Mouse (Mus musculus) midbrain, embryonic 12.5 days (tissue): Measurements from ENCODE around the gene Stap2. TPM values are rescaled to one million over a fixed set of nuclear protein-coding genes. Genes with fewer than 3 reads are reported as not detected.

Experiments used
- ATAC-seq: fragments of 200-750 bp; cut with Nextera tagmentation; 2 replicates; pipeline ENCODE4 v1.8.0; 2017; ENCODE audit warnings: low read depth, moderate TSS enrichment, moderate library complexity; ENCODE audit not compliant: low FRiP score
- H3K27ac ChIP-seq: fragments of 300-500 bp; sonication (generic); replicated peaks from 2 replicates; pipeline ENCODE4 v1.5.1; 2016; ENCODE audit warnings: mild to moderate bottlenecking
- H3K27me3 ChIP-seq: fragments of 300-500 bp; sonication (generic); 2 replicates; pipeline ENCODE4 v1.6.1; 2016; ENCODE audit warnings: mild to moderate bottlenecking
- H3K36me3 ChIP-seq: fragments of 300-500 bp; sonication (generic); 2 replicates; pipeline ENCODE4 v1.6.1; 2016
- H3K4me1 ChIP-seq: fragments of 300-500 bp; sonication (generic); 2 replicates; pipeline ENCODE4 v1.6.1; 2016
- H3K4me2 ChIP-seq: fragments of 300-500 bp; sonication (generic); replicated peaks from 2 replicates; pipeline ENCODE4 v1.6.1; 2016; ENCODE audit warnings: mild to moderate bottlenecking, moderate library complexity
- H3K4me3 ChIP-seq: fragments of 300-500 bp; sonication (generic); 2 replicates; pipeline ENCODE4 v1.5.1; 2016; ENCODE audit warnings: mild to moderate bottlenecking
- H3K9ac ChIP-seq: fragments of 300-500 bp; sonication (generic); replicated peaks from 2 replicates; pipeline ENCODE4 v1.6.1; 2016; ENCODE audit warnings: mild to moderate bottlenecking, moderate library complexity
- H3K9me3 ChIP-seq: fragments of 300-500 bp; sonication (generic); 2 replicates; pipeline ENCODE4 v1.6.1; 2016; ENCODE audit warnings: mild to moderate bottlenecking
- WGBS: fragments of 180-500 bp; shearing (Covaris S2); methylation state at CpG from one replicate; pipeline ENCODE4 v1.1.7; 2016; 5-methylcytosine and 5-hydroxymethylcytosine counted together
- polyA plus RNA-seq: library from polyadenylated mRNA; unstranded; fragments of >200 nt; fragmentation: Nextera tagmentation; extraction: Ambion mirVana; gene quantifications from 2 replicates; pipeline ENCODE4 v1.2.1, GENCODE M21; 2016

Gene Stap2
- polyA plus RNA-seq, 1 experiment from 2014 or later = 4.7 TPM

DNA sequence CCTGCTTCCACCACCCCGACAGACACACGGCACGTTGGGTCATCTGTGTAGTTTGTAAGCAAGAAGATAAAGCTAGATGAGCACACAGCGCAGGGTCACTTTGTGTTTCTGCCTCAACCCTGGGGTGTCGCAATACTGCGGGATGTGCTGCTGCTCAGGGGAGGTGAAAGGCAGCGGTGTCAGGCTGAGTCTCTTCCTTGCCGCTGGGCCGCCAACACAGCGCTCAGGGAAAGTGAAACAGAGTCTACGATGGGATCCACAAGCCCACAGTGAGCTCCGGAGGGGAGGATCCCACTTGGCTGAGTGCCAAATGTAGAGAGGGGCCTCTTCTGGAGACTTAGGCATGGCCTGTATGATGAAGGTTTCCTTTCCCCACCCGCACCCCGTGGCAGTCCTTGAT lies 42.2 kb downstream of the Stap2 start:
- H3K9me3 ChIP-seq = no peaks in the 10 kb centered on the region
- H3K27ac ChIP-seq = no peak overlapping the region
- no peak for ATAC-seq
- peaks cover 16% of the 10 kb centered on the region for H3K4me1 ChIP-seq
- H3K4me3 ChIP-seq = no peak overlapping the region
- H3K9ac ChIP-seq = no peak overlapping the region
- no peak overlapping the region for H3K4me2 ChIP-seq
- peaks cover 58% of the 10 kb centered on the region for H3K36me3 ChIP-seq
- 87% methylated on average over 14 of the region's 14 CpGs for WGBS
- H3K27me3 ChIP-seq = no peaks in the 10 kb centered on the region

DNA sequence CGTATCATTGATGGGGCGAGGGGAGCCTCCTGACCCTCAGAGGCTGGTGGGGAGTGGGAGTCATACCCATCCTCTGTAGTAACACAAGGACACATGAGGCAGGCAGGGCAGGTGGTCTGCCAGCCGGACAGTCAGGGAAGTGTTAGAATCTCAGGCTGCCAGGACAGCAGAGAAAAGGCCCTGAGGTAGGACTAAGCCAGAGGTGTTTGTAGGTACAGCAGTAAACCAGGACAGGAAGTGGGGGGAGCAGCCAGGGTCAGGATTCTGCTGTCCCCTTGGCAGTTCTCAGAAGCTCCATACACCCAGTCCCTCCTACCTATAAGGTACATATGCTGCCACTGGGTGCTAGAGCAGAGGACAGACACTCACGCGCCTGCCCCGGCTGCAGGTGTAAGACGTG lies 43.8 kb downstream of the Stap2 start:
- Histone ChIP-seq H3K27ac (no peak overlapping the region), H3K4me1 (peaks cover 18% of the 10 kb centered on the region), H3K4me2 (no peak overlapping the region), H3K9ac (no peak overlapping the region), H3K4me3 (no peak overlapping the region), H3K9me3 (no peaks in the 10 kb centered on the region), H3K27me3 (no peaks in the 10 kb centered on the region), H3K36me3 (peaks cover 45% of the 10 kb centered on the region)
- 97% methylated on average over 7 of the region's 7 CpGs for WGBS
- no peak for ATAC-seq

DNA sequence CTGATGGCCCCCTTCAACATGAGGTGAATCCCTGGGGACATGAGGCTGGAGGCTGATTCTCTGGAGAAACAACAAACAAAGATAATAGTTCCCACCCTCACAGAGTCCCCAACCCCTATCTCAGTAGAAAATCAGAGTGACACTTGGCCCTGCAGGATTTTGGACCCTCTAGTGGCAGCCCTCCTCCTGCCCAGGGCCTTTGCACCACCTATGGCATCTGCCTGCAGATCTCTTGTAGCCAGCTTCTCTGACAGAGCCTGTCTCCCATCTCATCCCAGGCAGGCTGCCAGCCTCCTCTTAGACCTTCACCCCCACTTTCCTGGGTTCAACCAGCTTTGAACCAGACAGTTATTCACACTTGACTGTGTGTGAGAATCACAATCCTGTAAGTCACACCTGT lies 44.6 kb downstream of the Stap2 start:
- H3K9ac ChIP-seq = no peak overlapping the region
- no peak overlapping the region for H3K27ac ChIP-seq
- H3K9me3 ChIP-seq = no peaks in the 10 kb centered on the region
- no peak overlapping the region for H3K4me3 ChIP-seq
- no peak overlapping the region for H3K4me2 ChIP-seq
- peaks cover 37% of the 10 kb centered on the region for H3K36me3 ChIP-seq
- no peak for ATAC-seq
- peaks cover 27% of the 10 kb centered on the region for H3K4me1 ChIP-seq
- no peaks in the 10 kb centered on the region; the same call in 1 of the 2 replicates for H3K27me3 ChIP-seq

DNA sequence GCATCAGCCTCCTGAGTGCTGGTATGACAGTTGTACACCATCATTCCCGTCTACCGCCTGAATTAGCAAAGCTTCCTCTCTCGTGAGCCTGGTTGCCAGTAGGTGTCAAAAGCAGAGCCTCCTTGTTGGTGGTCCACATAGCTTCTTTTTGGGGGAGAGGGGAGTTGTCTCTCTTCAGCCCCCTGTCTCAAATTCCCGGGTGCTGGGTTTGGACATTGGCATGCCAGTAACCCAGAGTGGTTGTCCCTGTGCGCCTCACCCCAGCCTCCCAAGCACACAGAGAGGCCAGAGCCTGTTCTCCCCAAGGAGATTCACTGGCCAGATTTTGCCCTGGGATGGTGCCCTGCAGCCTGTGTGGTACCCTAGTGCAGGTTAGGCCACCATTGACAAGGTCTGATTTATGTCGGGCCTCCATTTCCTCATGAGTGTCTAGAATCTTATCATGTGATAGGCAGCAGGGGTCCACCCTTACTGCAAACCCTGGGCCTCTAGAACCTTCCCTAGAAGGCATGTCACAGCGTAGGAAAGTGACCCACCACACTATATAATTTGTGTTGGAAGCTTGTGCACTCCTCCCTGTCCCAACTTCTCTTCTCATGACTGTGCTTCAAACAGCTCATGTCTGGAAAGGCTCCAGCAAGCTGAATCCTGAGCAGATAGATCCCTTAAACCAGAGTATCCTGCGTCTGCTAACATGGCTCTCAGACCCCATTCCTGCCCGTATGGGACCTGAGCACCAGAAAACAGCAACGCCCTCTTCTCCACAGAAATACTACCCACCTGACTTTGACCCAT lies 45.2 kb downstream of the Stap2 start:
- H3K27me3 ChIP-seq = peaks cover 3% of the 10 kb centered on the region
- peak overlapping the region; percentile 47 for H3K9ac ChIP-seq
- 78% methylated on average over 10 of the region's 10 CpGs for WGBS
- peak overlapping the region; percentile 59 for H3K4me3 ChIP-seq
- peak overlapping the region; percentile 77 for H3K4me2 ChIP-seq
- peaks cover 27% of the 10 kb centered on the region for H3K4me1 ChIP-seq
- no peak for ATAC-seq
- H3K36me3 ChIP-seq = peaks cover 33% of the 10 kb centered on the region
- peak overlapping the region; percentile 95 for H3K27ac ChIP-seq
- H3K9me3 ChIP-seq = no peaks in the 10 kb centered on the region

DNA sequence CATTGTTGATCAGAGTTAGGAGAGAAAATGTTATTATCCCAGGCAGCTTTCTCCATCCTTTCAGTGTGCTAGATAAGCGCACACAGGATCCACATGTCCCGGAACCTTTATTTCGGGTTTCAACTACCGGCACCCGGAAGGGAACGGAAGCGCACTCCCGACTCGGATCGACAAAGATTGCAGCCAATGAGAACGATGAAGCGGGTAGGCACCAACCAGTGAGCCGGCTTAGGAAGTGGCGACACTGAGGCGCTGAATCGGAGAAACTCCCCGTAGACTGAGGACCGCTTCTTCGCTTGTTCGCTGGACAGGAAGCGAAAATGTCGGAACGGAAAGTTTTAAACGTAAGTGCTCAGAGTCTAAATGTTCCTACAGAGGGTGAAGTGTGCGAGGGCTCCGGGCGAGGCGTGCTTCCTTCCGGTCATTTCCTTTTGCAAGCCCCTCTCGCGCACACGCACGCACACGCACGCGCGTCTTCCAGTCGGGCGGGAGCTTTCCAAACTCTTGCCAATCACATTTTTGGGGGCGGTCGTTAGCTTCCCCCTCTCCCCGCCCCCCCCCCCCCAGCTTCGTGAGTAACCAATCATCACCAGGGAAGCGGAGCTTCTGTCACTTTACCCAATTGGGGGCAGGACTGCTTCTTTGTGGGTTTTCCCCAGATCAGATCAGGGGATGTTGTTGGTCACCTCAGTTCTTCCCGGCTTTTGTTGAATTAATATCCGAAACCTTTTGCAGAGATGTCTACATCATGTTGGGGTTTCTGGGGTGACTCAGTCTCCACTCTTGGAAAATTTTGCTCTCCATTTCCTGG lies 46.3 kb downstream of the Stap2 start, which contains the start of gene Yju2:
Yju2 (plus strand) TSS at position 182 of the 811 bp plus-strand sequence.
- Histone ChIP-seq H3K4me3 (peak within 1 kb of the TSS; percentile 59), H3K9me3 (no peaks in the 10 kb centered on the region), H3K36me3 (peaks cover 23% of the 10 kb centered on the region), H3K4me1 (peaks cover 27% of the 10 kb centered on the region), H3K27me3 (peaks cover 13% of the 10 kb centered on the region), H3K4me2 (peak within 1 kb of the TSS; percentile 77), H3K27ac (peak within 1 kb of the TSS; percentile 95), H3K9ac (peak within 1 kb of the TSS; percentile 73)
- ATAC-seq = peak; percentile 91
- WGBS = under 1% methylated on average over 45 of the region's 46 CpGs

DNA sequence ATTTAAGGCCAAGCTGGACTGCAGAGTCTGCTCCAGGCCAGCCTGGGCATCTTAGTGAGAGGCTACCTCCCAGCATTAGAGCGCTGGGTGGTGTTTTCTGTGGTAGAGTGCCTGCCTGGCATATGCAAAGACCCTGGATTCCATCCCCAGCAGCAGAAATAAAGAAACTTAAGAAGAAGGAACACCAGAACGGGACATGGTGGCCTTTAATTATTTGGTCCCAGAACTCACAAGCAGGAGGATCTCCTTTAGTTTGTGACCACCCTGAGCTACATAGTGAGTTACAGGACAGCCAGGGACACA lies 46.8 kb downstream of the Stap2 start:
- no peak for ATAC-seq
- peak overlapping the region; percentile 59 for H3K4me3 ChIP-seq
- H3K4me2 ChIP-seq = peak overlapping the region; percentile 77
- peak overlapping the region; percentile 95 for H3K27ac ChIP-seq
- H3K9me3 ChIP-seq = no peaks in the 10 kb centered on the region
- WGBS = 30% methylated on average over 2 of the region's 2 CpGs
- peak overlapping the region; percentile 73 for H3K9ac ChIP-seq
- H3K27me3 ChIP-seq = peaks cover 15% of the 10 kb centered on the region
- H3K36me3 ChIP-seq = peaks cover 17% of the 10 kb centered on the region
- H3K4me1 ChIP-seq = peaks cover 27% of the 10 kb centered on the region

DNA sequence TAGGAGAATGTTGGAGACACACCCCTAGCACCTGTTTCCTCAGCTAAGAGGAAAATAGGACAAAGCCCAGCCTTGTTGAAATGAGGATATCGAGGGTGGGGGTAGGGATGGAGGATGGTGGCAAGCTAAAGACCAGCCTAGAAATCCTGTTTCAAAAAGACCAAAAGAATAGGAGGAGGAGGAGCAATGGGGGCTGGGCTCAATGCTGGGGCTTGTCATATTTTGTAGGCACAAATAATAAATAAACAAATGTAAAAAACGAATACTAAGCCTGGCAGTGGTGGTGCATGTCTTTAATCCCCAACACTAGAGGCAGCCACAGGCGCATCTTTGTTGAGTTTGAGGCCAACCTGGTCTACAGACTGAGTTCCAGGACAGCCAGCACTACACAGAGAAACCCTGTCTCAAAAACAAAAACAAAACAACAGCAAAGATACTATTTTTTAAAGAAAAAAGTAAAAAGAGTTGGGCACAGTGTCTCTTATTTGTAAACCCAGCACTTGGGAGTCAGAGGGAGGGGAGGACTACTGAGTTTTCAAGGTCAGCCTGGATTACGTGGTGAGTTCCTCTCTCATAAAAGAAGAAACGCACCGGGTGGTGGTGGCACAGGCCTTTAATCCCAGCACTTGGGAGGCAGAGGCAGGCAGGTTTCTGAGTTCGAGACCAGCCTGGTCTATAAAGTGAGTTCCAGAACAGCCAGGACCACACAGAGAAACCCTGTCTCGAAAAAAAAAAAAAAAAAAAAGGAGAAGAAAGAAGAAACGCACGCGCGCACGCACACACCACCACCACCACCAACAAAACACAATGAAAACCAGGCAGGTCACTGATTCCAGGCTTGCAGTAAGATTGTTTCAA lies 47.4 kb downstream of the Stap2 start:
- Histone ChIP-seq H3K4me1 (peaks cover 27% of the 10 kb centered on the region), H3K9ac (peak overlapping the region; percentile 73), H3K9me3 (no peaks in the 10 kb centered on the region), H3K27ac (peak overlapping the region; percentile 95), H3K27me3 (peaks cover 15% of the 10 kb centered on the region), H3K4me2 (peak overlapping the region; percentile 77), H3K36me3 (peaks cover 11% of the 10 kb centered on the region), H3K4me3 (peak overlapping the region; percentile 59)
- 78% methylated on average over 12 of the region's 13 CpGs for WGBS
- no peak for ATAC-seq

DNA sequence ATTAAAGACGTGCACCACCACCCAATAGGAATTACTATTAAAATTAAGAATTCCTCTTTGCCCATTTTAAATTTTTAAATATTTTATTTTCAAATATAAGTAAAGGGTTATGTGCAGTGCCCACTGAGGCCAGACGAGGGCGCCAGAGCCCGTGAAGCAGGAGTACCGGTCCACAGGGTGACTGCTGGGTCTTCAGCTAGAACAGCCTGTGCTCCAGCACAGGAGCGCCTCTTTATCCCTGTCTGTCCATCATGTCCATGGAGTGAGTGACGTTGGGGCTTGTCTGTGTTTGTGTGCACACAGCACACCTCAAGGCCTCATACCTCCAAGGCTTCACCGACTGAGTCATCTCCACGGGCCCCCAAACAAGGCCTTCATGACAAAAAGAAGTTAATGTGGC lies 48.2 kb downstream of the Stap2 start:
- H3K27ac ChIP-seq = peak overlapping the region; percentile 54

DNA sequence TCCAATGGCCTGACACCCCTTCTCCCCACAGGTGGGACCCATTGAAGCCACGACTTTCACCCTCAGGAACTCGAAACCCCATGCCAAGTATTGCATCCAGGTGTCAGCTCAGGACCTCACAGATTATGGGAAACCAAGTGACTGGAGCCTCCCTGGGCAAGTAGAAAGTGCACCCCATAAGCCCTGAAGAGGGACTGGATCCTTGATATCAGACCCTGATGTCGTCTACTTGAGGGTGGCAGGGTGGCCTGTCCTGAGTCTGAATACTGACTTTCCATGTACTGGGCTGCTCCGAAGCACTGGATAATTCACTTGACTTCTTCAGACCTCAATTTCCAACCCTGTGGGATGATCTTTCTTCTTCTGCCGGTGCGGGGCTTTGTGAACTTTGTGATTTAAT lies 48.8 kb downstream of the Stap2 start:
- peak overlapping the region; percentile 64; the same call in 1 of the 2 replicates for H3K9ac ChIP-seq
- peaks cover 4% of the 10 kb centered on the region; the same call in 1 of the 2 replicates for H3K36me3 ChIP-seq
- ATAC-seq = no peak
- peak overlapping the region; percentile 50 for H3K4me3 ChIP-seq
- peaks cover 18% of the 10 kb centered on the region for H3K27me3 ChIP-seq
- peaks cover 27% of the 10 kb centered on the region for H3K4me1 ChIP-seq
- H3K9me3 ChIP-seq = no peaks in the 10 kb centered on the region
- peak overlapping the region; percentile 84 for H3K4me2 ChIP-seq
- peak overlapping the region; percentile 54 for H3K27ac ChIP-seq
- WGBS = 41% methylated on average over 6 of the region's 6 CpGs

More for the DNA sequence above, 48.2 kb downstream of the Stap2 start:
- Histone ChIP-seq H3K4me3 (0 out of 2 replicates have a peak overlapping the region, but pooled peaks have one; percentile 12), H3K9me3 (no peaks in the 10 kb centered on the region), H3K4me2 (peak overlapping the region; percentile 84), H3K4me1 (peaks cover 27% of the 10 kb centered on the region), H3K36me3 (peaks cover 10% of the 10 kb centered on the region), H3K27me3 (peaks cover 18% of the 10 kb centered on the region), H3K9ac (0 out of 2 replicates have a peak overlapping the region, but pooled peaks have one; percentile 20)
- WGBS = 9% methylated on average over 9 of the region's 9 CpGs
- peak; percentile 35 for ATAC-seq

DNA sequence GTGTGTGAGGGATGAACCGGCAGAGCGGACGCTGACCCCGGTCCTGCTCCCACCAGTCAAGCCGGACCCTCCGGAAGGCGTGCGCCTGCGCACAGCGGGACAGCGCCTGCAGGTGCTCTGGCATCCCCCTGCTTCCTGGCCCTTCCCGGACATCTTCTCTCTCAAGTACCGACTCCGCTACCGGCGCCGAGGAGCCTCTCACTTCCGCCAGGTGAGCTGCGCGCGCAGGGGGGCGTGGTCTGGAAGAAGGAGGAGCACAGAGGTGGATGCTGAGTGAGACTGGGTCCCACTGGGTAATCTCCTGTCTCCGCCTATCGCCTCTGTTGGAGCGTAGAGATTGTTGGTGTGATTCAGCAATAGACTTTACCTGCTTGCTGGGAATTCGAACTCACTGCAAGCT lies 49.3 kb downstream of the Stap2 start:
- Histone ChIP-seq H3K4me3 (peak overlapping the region; percentile 50), H3K4me2 (peak overlapping the region; percentile 84), H3K27ac (peak overlapping the region; percentile 54), H3K27me3 (peaks cover 23% of the 10 kb centered on the region), H3K4me1 (peaks cover 27% of the 10 kb centered on the region), H3K36me3 (no peaks in the 10 kb centered on the region), H3K9ac (peak overlapping the region; percentile 64), H3K9me3 (no peaks in the 10 kb centered on the region)
- WGBS = under 1% methylated on average over 26 of the region's 26 CpGs
- peak; percentile 10; the same call in 1 of the 2 replicates for ATAC-seq

DNA sequence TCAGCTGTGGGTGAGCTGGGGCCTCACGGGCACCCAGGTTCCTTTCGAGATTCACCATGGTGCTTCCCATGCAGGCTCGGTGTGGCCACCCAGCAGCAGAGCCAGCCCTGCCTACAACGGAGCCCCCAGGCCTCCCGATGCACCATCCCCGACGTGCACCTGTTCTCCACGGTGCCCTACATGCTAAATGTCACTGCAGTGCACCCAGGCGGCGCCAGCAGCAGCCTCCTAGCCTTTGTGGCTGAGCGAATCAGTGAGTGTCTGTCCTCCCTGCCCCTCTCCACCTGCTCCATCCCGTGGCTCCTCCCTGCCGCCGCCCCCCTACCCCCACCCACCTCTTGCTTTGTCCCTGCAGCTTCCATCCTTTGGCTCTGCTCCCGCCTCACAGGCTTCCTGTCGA lies 51.2 kb downstream of the Stap2 start:
- Histone ChIP-seq H3K4me1 (peaks cover 19% of the 10 kb centered on the region), H3K4me2 (no peak overlapping the region), H3K36me3 (no peaks in the 10 kb centered on the region), H3K4me3 (no peak overlapping the region), H3K9me3 (no peaks in the 10 kb centered on the region), H3K27me3 (peaks cover 24% of the 10 kb centered on the region), H3K27ac (no peak overlapping the region), H3K9ac (no peak overlapping the region)
- no peak for ATAC-seq
- WGBS = 41% methylated on average over 16 of the region's 16 CpGs
